Mouse (Mus musculus): ENCODE results near the gene Fn1.

The Fn1 gene

GRCm38 (mm10) chr1:71650741-71651140, 2.3 kb downstream of the Fn1 start:
- in situ Hi-C loops (cut with MboI, MseI): no loop called here

- in situ Hi-C loops (cut with MboI, MseI): no loop called here
These were observed 4.8 kb downstream of the Fn1 start for GRCm38 (mm10) chr1:71648166-71648565.

GRCm38 (mm10) chr1:71646774-71647173, 6.2 kb downstream of the Fn1 start:
- in situ Hi-C loops (cut with MboI, MseI): no loop called here

GRCm38 (mm10) chr1:71645999-71646398, 7.0 kb downstream of the Fn1 start:
- in situ Hi-C loops (cut with MboI, MseI): no loop called here

GRCm38 (mm10) chr1:71645466-71645865, 7.5 kb downstream of the Fn1 start:
- in situ Hi-C loops (cut with MboI, MseI): no loop called here

GRCm38 (mm10) chr1:71642794-71643193, 10.2 kb downstream of the Fn1 start:
- in situ Hi-C loops (cut with MboI, MseI): no loop called here

DNA sequence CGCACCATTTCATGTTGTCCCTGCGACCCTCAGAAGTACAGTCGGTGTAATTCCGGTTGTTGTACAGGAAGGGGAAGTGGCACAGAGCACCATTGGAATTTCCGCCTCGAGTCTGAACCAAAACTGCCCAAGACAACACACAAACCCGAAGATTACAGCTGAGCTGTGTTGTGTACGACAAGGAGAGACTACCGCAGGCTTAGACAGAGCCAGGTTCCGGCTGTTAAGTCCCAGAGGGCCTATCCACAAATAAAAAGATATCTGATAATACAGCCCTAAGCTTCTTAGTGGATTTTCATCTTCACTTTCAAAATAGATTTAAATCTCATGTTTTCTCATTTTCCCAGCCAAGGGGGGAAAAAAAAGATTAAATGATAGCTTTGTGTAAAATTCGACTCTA, 11.8 kb downstream of the Fn1 start:
- in situ Hi-C loops (cut with MboI, MseI): no loop called here

DNA sequence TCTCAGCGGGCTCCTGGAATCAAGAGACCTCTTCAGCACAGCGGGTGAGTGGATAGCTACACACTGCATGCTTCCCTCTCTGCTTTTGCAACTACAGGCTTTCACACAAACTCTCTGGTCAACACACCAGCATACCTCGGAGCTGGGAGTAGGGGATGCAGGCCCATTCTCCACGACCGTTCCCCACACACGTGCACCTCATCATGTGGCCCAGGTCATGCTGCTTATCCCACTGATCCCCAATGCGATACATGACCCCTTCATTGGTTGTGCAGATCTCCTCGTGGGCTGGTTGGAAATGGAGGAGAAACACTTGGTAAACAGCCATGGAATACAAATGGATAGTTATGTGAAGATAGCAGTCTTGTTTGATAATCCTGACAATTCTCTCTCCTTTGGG, 12.8 kb downstream of the Fn1 start:
- in situ Hi-C loops (cut with MboI, MseI): no loop called here

DNA sequence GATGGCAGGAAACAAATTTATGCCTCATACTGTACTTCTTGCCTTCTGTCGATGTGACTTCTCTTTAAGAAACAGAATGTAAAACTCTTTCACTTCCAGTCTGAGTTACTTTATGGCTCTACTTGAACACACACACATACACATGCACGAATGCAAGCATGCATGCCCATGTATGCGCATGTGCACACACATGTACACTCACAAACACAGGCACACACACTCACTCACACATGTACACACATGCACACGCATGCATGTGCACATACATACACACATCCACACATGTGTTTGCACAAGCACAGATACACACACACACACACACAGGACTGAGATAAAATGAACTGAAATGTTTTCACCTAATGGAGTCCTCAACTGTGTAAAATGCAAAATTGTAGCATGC, 16.3 kb downstream of the Fn1 start:
- in situ Hi-C loops (cut with MboI, MseI): no loop called here

- in situ Hi-C loops (cut with MboI, MseI): no loop called here
These were observed 16.9 kb downstream of the Fn1 start for GRCm38 (mm10) chr1:71636116-71636515.

DNA sequence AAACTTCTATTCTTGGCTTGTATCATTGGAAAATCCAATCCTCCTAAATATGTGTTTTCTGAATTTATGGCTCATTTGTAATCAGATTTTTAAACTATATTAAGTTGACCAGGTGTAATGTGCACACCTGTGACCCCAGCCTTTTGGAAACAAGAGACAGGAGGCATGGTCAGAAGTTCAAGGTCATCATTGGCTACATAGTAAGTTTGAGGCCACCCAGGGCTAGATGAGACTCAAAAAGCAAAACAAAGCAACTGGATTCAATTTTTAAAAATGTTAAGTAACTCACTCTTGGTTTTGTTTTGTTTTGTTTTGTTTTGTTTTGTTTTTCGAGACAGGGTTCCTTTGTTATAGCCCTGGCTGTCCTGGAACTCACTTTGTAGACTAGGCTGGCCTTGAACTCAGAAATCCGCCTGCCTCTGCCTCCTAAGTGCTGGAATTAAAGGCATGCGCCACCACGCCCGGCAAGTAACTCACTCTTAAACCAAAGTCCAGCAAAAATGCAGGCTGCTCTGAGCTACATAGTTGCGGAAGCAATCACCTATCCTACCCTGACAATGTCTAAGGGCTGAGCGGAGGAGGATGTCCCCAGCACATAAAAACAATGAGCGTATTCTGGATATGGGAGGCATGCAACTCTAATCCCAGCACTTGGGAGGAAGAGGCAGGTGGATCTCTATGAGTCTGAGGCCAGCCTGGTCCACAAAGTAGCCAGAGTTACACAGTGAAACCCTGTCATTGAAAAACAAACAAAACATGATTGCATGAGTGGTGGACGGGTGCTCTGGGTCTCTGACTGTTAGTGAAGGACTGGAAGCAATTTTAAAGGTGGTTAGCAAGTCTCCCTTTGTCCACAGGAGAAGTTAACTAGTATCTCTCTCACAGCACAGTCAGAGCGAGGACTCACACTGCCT, 17.6 kb downstream of the Fn1 start:
- in situ Hi-C loops (cut with MboI, MseI): no loop called here

DNA sequence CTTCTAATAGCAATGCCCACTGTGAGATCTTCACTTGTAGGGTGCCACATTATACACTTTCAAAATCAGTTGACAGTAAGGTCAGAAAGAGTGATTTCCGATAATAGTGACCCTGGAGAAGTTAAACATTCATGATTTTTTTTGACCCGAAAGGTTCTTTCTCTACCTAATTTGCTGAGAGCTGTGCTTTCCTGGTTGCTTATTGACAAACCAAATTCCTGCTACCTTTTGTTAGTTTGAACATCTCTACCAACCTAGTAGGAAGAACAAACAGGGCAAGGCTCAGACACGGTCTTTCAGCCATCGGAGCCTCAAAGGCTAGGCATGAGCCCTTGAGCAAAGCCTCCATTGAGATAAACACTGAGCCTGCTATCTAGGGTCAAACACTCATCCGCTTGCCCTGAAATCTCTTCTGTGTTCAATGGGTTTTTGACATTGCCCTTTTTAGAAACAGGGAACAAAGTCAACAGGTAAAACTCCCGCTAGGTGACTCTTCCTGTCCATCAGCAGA, 18.5 kb downstream of the Fn1 start:
- in situ Hi-C loops (cut with MboI, MseI): no loop called here

DNA sequence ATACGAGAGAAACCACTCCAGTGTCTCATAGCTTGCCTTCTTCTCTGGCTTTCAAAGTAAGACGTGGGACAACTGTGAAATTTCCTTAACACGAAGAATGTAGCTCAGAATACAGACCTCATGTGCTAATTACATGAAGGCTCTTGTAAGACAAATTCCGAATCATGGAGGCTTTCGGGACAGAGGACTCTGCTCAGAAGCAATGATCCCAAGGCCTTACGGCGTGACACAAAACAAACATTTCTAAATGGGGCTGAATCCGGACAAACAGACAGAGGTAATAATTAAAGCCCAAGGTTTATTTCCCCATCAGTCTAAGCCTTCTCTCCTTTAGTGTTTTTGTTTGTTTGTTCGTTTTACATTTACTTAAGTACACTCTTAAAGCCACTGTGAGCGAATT, 20.6 kb downstream of the Fn1 start:
- in situ Hi-C loops (cut with MboI, MseI): no loop called here

DNA sequence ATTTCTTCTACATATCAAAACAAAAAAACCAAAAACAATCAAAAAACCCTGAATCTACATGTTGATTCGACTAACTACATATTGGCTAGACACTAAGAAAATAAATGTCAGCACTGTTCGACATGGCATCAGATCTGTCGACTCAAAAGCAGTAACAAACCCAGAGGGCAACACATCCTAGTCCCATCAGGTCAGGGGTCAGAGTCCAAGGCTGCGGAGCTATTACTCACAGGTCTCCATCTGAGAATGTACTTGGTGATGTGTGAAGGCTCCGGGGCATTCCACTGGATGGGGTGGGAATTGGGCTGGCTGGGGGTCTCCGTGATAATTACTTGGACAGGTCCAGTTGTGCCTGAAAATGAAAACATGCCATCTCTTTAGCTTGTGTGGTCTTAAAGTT, 21.2 kb downstream of the Fn1 start:
- in situ Hi-C loops (cut with MboI, MseI): no loop called here

- in situ Hi-C loops (cut with MboI, MseI): no loop called here
These were observed 22.8 kb downstream of the Fn1 start for GRCm38 (mm10) chr1:71630243-71630642.

DNA sequence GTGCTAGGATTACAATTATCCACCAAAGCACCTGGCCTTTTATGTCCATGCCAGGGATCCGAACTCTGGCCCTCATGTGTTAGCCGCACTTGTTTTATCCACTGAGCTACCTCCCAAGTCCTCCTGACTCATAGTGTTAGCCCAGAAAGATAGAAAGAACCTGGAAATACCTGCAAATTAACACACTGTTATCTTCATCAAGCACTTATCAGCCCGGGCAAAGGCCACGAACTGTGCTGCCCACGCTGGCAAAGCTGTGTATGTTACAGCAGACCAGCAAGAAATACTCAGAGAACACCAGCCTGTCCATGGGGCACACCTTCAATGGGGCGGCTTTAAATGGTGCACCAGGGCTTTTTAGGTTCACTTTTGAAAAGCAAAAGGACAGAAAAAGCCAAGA, 29.4 kb downstream of the Fn1 start:
- in situ Hi-C loops (cut with MboI, MseI): no loop called here

DNA sequence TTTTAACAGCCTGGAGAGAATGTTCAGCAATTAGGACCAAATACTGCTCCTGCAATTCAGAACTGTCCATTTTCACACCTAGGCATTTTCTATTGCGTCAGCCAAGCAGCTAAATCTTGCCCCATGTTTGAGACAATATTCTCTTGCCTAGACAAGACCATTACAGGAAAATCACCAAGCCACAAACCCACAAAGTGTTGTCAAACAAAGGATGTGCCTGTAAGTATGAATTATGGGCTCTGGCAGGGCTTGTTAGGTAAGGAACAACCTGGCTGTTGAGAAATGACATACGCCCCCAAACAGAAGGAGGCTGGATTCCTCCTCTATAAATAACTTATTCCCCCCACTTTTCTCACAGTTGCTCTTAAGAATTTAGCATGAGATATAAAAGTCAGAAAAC, 31.5 kb downstream of the Fn1 start:
- in situ Hi-C loops (cut with MboI, MseI): no loop called here

- in situ Hi-C loops (cut with MboI, MseI): no loop called here
These were observed 38.3 kb downstream of the Fn1 start for GRCm38 (mm10) chr1:71614545-71615246.

GRCm38 (mm10) chr1:71612256-71612655, 40.7 kb downstream of the Fn1 start:
- in situ Hi-C loops (cut with MboI, MseI): no loop called here

DNA sequence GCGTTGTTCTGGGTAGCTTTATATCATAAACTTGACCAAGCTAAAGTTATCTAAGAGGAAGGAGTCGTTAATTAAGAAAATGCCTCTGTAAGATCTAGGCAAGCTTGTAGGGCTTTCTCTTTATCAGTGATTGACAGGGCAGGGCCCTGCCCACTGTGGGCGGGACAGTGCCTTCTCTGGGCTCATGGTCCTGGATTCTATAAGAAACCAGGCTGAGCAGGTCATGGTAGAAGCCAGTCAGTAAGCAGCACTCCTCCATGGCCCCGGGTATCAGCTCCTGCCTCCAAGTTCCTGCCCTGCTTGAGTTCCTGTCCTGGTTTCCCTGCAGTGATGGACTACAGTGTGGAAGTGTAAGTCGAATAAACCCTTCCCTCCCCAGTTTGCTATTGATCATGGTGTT, 43.1 kb downstream of the Fn1 start:
- in situ Hi-C loops (cut with MboI, MseI): no loop called here

DNA sequence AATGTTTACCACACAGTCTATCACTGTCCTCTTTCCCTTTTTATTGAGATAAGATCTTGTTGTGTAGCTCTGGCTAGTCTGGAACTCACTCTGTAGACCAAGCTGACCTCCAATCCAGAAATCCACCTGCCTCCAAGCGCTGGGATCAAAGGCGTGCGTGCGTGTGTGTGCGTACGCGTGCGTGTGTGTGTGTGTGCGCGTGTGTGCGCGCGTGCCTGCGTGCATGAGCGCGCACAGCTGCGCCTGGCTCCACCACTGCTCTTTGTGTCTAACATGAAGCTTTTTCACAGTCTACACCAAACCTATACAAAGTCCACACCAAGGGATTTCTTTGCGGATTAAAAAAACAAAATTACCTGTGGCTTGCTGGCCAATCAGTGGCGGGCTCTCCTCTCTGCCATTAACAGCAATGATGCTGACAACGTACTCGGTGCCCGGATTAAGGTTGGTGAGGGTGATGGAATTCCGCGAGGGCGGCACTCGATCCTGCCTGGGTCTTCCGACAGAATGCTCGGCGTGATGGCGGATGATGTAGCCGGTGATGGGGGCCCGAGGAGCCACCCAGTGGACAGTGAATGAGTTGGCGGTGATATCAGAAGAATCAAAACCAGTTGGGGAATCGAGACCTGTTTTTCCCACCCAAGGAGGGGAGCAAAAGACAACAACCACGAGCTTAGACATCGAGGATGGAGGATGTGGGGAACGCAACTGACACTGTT, 43.8 kb downstream of the Fn1 start:
- in situ Hi-C loops (cut with MboI, MseI): no loop called here

DNA sequence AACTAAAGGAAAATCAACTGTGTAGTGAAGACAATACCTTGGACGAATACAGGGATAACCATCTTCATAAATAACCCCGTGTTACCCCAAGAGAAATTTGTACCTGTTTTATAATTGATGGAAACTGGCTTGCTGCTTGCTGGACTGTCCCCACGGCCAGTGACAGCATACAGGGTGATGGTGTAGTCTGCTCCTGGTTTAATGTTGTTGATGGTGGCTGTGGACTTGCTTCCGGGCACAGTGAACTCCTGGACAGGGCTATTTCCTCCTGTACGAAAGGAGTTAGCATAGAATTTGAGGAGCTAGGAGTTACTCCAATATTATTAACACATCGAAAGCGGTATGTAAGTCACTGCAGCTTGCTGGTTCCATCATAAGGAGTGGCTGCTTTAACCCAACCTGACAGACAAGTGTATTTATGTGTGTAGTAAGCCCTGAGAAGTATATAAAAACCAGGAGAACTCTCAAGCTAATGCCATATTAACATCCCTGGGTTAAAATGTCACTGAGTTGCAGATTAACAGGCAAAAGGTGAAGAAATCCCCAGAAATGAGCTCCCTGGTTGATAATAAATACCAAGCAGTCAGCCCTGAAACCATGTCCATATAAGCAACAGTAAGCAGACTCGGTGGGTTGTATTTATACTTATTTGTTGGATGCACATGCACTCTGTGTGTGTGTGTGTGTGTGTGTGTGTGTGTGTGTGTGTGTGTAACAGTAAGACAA, 46.2 kb downstream of the Fn1 start:
- in situ Hi-C loops (cut with MboI, MseI): no loop called here

Measured in T-helper 2 cell (primary cell).